Mouse (Mus musculus): ENCODE measurements around the gene Gm11273. TPM values are rescaled to one million over a fixed set of nuclear protein-coding genes. Genes with fewer than 3 reads are reported as not detected.

Gene Gm11273
- polyA plus RNA-seq (2017; shearing (Covaris generic)), result 11.1 TPM

DNA sequence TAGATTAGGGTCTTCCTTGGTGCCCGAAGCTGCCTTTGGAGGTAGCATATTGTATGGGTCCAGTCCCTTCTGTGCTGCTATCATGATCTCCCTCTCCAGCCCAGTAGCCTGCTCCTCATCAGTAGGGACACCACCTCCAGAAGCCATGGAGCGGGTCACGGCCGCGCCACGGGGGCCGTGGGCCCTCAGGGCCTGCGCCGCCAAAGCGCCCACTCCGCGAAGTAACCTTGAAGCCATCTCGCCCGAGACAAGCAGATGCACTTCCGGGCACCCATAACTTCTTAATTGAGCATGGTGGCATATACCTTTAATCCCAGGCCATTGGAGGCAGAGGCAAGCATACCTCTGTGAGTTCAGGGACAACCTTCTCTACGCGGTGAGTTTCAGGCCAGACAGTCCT lies at the start of gene Gm11273:
Gene Gm11273 (minus strand): TSS at position 237 of the 400 bp plus-strand sequence.

DNA sequence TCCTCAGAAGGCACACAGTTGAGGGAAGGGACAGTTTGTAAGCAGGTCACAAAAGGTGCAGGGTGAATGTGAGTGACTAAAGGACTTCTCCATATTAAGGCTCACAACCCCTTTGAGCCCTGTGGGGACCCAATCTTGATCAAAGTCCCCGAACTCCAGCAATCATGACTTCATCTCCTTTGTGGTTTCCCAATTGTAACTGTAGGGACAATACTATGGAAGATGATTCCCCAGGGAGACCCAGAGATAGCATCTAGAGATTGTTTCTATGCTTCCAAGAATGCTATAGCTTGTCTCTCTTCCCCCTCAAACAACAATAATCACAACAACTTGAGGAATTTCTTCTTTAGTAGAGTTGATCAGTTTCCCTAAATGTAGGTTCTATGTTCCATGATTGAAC lies 41.5 kb upstream of the Gm11273 start, which contains the start of gene Olfr1366:
Gene Olfr1366 (minus strand): TSS at position 101 of the 400 bp plus-strand sequence.

DNA sequence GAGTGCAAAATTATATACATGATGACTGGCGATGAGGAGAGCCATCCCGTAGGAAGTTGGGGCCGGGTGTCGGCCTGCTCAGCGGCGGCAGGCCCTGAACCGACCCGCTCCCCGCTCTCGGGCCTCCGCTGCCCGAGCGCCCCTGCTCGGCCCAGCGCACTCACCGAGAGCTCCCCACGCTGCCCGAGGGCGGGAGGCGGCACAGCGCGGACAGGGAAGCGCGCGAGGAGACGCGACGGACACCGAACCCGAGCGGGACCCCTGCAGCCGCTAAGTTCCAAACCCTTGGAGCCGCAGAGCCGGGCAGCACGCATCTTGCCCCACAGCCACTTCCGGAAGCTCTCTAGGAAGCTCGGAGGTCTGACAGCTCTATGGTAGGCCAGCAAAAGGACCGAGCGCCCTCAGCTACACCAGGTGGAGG lies 29.6 kb upstream of the Gm11273 start, which contains the start of gene Zkscan8:
Gene Zkscan8 (minus strand): TSS at position 340 of the 421 bp plus-strand sequence.

DNA sequence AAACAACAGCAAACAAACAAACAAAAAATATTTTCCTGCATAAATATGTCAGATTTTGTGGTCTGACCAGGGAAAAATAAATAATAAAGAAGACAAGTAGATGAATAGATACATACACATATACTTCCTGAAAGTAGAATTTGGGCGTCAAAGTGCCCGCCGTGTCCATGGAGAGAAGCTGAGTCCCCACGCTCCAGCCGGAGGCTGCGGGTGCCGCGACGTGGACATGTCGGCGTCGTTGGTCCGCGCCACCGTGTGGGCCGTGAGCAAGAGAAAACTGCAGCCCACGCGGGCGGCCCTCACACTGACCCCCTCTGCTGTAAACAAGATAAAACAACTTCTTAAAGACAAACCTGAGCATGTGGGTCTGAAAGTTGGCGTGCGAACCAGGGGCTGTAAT lies 6.1 kb downstream of the Gm11273 start, which contains the start of gene AK157302:
Gene AK157302 (plus strand): TSS at position 144 of the 400 bp plus-strand sequence.

DNA sequence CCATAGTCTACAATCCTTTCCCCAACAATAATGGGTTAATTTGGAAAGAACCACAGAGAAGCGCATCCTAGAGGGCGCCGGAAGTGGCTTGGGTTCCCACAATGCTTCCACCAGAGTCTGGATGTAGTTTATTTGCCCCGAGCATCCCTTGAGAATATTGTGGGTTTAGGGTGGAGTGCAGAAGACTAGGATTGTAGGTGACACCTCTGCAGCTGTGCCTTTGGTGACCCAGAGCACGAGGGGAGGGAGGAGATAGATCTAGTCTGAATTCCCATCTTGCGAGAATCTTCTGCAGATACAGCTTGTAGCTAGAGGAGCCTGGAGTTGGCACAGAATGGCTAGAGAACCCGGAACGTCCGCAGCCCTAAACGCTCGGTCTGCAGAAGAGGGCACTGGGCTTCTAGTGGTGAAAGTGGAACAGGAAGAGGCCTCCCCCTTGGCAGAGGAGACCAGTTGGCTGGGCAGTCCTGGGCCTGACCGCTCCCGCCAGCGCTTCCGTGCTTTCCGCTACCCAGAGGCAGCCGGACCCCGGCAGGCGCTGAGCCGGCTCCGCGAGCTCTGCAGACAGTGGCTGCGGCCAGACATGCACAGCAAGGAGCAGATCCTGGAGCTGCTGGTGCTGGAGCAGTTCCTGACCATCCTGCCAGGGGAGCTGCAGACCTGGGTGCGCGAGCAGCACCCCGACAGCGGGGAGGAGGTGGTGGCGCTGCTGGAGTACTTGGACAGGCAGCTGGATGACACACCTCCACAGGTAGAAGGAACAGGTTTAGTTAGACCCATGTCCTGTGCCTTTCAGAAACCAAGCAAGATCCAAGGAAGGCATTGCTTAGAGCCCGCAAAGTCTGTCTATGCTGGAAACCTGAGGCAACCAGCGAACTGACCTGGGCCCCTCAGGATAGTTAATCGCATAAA lies 22.2 kb downstream of the Gm11273 start, which contains the start of the genes Zkscan4 and Gm10065:
Gene Zkscan4 (plus strand): TSS at position 149 of the 912 bp plus-strand sequence.
Gene Gm10065 (minus strand): TSS at position 683 of the 912 bp plus-strand sequence.

DNA sequence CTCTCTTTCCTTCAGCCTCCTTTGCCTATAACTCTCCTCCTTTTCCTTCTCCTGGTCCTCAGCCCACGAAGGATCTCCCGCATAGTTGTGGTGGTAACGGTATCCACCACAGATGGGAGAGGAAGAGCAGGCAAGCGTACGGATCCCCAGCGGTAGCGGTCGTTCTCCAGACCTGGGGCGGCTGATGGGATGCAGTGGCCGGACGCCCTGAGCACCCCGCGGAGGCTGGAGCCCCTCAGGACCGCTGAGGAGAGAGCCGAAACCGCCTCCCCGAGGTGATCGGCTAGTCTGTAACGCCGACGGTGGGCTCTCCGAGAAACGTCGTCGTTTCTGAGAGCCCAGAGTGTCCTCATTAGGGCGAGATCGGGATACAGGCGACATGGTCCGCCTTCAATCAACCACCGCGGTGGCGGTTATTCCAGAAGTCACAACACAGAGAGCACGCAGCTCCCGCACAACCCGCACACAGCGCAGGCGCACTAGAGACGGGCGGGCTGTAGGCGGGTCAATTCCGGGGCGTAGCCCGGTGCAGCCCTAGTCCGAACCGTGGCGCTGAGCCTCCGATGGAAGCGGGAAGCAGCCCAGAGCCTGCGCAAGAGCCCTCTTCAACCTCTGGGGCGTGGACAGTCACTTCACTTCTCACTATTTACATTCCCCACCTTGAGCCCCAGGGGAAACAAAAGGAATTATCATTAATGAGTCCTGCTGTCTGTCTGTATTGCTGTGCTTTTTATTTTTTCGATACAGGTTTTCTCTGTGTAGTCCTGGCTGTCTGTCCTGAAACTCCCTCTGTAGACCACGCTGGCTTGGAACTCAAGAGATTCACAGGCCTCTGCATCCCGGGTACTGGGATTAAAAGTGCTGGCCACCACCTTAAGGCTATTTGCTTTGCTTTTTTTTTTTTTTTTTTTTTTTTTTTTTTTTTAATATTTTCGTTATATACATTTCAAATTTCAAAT lies 32.9 kb downstream of the Gm11273 start, which contains the start of gene Nkapl:
Gene Nkapl (minus strand): TSS at position 449 of the 959 bp plus-strand sequence.

DNA sequence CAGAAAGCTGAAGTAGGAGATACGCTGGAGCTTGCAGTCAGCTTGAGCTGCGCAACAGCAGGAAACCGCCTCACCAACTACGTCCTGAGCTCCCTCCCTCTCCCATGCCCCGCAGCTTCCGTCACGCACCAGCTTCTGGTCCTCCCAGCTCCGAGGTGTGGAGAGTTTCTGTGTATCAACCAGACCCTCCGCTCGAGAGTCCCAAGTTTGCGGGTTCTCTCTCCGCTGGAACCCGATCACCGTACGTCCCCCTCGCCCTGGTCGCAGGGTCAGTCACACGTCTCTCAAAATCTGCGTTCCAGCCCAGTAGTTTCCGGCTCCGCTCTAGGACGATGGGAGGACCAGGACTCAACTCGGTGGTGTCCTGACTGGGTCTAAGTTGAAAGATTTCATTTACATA lies 47.8 kb downstream of the Gm11273 start, which contains the start of gene Zscan26:
Gene Zscan26 (minus strand): TSS at position 282 of the 400 bp plus-strand sequence.

Other genes starting within 250 kb of the Gm11273 start
- gene Gpx5, start 208.7 kb downstream of the Gm11273 start, polyA plus RNA-seq (2017; shearing (Covaris generic)), result not detected
- not detected for gene Gpx6, start 189.3 kb downstream of the Gm11273 start, polyA plus RNA-seq (2017; shearing (Covaris generic))
- gene Olfr1367, start 154.5 kb downstream of the Gm11273 start, polyA plus RNA-seq (2017; shearing (Covaris generic)), result not detected
- 15.3 TPM for gene Zscan12, start 138.6 kb downstream of the Gm11273 start, polyA plus RNA-seq (2017; shearing (Covaris generic))
- 74.5 TPM for gene Zkscan3, start 98.7 kb downstream of the Gm11273 start, polyA plus RNA-seq (2017; shearing (Covaris generic))
- gene Pgbd1, start 60.4 kb downstream of the Gm11273 start, polyA plus RNA-seq (2017; shearing (Covaris generic)), result 0.96 TPM
- 12.8 TPM for gene Zscan26, start 47.7 kb downstream of the Gm11273 start, polyA plus RNA-seq (2017; shearing (Covaris generic))
- gene Nkapl, start 32.9 kb downstream of the Gm11273 start, polyA plus RNA-seq (2017; shearing (Covaris generic)), result 0.20 TPM
- gene Zkscan4, start 22.5 kb downstream of the Gm11273 start, polyA plus RNA-seq (2017; shearing (Covaris generic)), result not detected
- not detected for gene Gm10065, start 22.0 kb downstream of the Gm11273 start, polyA plus RNA-seq (2017; shearing (Covaris generic))
- not detected for gene AK157302, start 6.2 kb downstream of the Gm11273 start, polyA plus RNA-seq (2017; shearing (Covaris generic))
- 10.4 TPM for gene Zkscan8, start 29.7 kb upstream of the Gm11273 start, polyA plus RNA-seq (2017; shearing (Covaris generic))
- not detected for gene Olfr1366, start 41.4 kb upstream of the Gm11273 start, polyA plus RNA-seq (2017; shearing (Covaris generic))
- gene Olfr1535, start 58.5 kb upstream of the Gm11273 start, polyA plus RNA-seq (2017; shearing (Covaris generic)), result 0.20 TPM
- not detected for gene Olfr1364, start 80.3 kb upstream of the Gm11273 start, polyA plus RNA-seq (2017; shearing (Covaris generic))
- gene Olfr1362, start 112.6 kb upstream of the Gm11273 start, polyA plus RNA-seq (2017; shearing (Covaris generic)), result not detected
- not detected for gene Olfr11, start 141.1 kb upstream of the Gm11273 start, polyA plus RNA-seq (2017; shearing (Covaris generic))
- not detected for gene Olfr1361, start 162.0 kb upstream of the Gm11273 start, polyA plus RNA-seq (2017; shearing (Covaris generic))
- not detected for gene Olfr1360, start 176.0 kb upstream of the Gm11273 start, polyA plus RNA-seq (2017; shearing (Covaris generic))
- not detected for gene Olfr1359, start 196.7 kb upstream of the Gm11273 start, polyA plus RNA-seq (2017; shearing (Covaris generic))
- gene Hist1h2bl, start 214.7 kb upstream of the Gm11273 start, polyA plus RNA-seq (2017; shearing (Covaris generic)), result not detected
- not detected for gene Hist1h2ai, start 215.0 kb upstream of the Gm11273 start, polyA plus RNA-seq (2017; shearing (Covaris generic))
- not detected for gene Hist1h3h, start 216.2 kb upstream of the Gm11273 start, polyA plus RNA-seq (2017; shearing (Covaris generic))
- 0.82 TPM for gene Hist1h2bm, start 220.6 kb upstream of the Gm11273 start, polyA plus RNA-seq (2017; shearing (Covaris generic))
- not detected for gene Hist1h4j, start 233.6 kb upstream of the Gm11273 start, polyA plus RNA-seq (2017; shearing (Covaris generic))
- gene Hist1h4k, start 249.1 kb upstream of the Gm11273 start, polyA plus RNA-seq (2017; shearing (Covaris generic)), result 22.8 TPM